Mouse (Mus musculus) midbrain, embryonic 10.5 days (tissue): ENCODE measurements around the gene Cdk8. TPM values are rescaled to one million over a fixed set of nuclear protein-coding genes. Genes with fewer than 3 reads are reported as not detected.
"Not testable (repeated sequence)": the region's sequence is repeated elsewhere in the genome, so short reads cannot be mapped to it uniquely, and the experiment has no call there.

ENCODE experiments used
- DNase-seq: peaks from one replicate; pipeline ENCODE4 v3.0.0-alpha.2; 2017; ENCODE audit warnings: low spot score
- H3K27ac ChIP-seq: fragments of 300-500 bp; sonication (generic); replicated peaks from 2 replicates; pipeline ENCODE4 v1.5.1; 2016; ENCODE audit warnings: mild to moderate bottlenecking
- H3K27me3 ChIP-seq: fragments of 300-500 bp; sonication (generic); 2 replicates; pipeline ENCODE4 v1.6.1; 2016; ENCODE audit warnings: low read depth, mild to moderate bottlenecking; ENCODE audit not compliant: poor library complexity, severe bottlenecking
- H3K36me3 ChIP-seq: fragments of 300-500 bp; sonication (generic); 2 replicates; pipeline ENCODE4 v1.6.1; 2016; ENCODE audit warnings: mild to moderate bottlenecking, moderate library complexity
- H3K4me1 ChIP-seq: fragments of 300-500 bp; sonication (generic); 2 replicates; pipeline ENCODE4 v1.6.1; 2016
- H3K4me3 ChIP-seq: fragments of 300-500 bp; sonication (generic); 2 replicates; pipeline ENCODE4 v1.5.1; 2016; ENCODE audit warnings: mild to moderate bottlenecking, moderate library complexity
- H3K9me3 ChIP-seq: fragments of 300-500 bp; sonication (generic); replicated peaks from 2 replicates; pipeline ENCODE4 v1.6.1; 2016; ENCODE audit warnings: mild to moderate bottlenecking
- WGBS: fragments of 180-500 bp; shearing (Covaris S2); methylation state at CpG from one replicate; pipeline ENCODE4 v1.1.7; 2016; 5-methylcytosine and 5-hydroxymethylcytosine counted together
- polyA plus RNA-seq: library from polyadenylated mRNA; unstranded; fragments of >200 nt; fragmentation: Nextera tagmentation; extraction: Ambion mirVana; gene quantifications from 2 replicates; pipeline ENCODE4 v1.2.1, GENCODE M21; 2016

Cdk8 gene
- 22.4 and 24.2 TPM in 2 replicates for polyA plus RNA-seq

DNA sequence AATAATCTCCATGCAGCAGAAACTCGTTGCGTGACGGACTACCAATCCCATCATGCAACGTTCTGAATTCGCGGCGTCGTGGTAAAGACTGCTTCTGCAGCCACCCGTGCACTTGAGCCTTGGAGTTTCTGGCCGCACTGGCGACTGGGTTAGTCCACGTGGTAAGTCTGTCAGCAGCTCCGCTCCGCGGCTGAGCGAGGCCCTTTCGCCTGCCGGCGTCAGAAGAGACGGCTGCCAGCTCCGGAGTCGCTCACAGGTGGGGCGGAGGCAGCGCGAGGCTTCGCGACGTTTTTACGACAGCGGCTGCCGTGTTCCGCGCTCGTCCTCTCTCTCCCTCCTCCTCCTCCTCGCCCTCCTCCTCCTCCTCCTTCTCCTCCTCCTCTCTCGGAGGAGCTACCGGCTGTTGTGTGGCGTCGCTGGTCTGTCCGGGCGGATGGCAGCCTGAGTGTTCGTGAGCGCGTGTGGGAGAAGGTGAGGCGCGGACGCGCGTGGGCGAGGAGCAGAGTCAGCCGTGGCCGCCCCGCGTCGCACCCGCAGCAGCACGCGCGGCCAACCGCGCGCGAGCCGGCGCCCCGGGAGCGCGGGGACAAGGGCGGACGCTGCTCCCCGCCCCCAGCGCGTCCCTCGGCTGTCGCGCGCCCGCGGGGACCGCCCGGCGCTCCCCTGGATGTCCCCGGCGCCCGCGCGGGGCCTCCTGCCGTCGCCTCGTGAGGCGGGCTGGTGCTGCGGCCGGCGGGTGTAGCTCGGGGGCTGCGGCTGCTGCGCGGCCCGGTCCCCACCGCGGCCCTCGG lies at the start of gene Cdk8:
TSS of gene Cdk8 (plus strand) at position 367 of the 791 bp plus-strand sequence.
- peak; percentile 96 for DNase-seq
- H3K27ac ChIP-seq, result peak within 1 kb of the TSS; percentile 97
- no peaks in the 10 kb centered on the region for H3K27me3 ChIP-seq
- whole genome bisulfite sequencing, result under 1% methylated on average over 88 of the region's 102 CpGs
- H3K9me3 ChIP-seq, result no peaks in the 10 kb centered on the region
- H3K4me1 ChIP-seq, result peaks cover 23% of the 10 kb centered on the region
- H3K36me3 ChIP-seq, result 0 out of 2 replicates have a peak, but pooled peaks cover 5% of the 10 kb centered on the region
- peak within 1 kb of the TSS; percentile 87 for H3K4me3 ChIP-seq

DNA sequence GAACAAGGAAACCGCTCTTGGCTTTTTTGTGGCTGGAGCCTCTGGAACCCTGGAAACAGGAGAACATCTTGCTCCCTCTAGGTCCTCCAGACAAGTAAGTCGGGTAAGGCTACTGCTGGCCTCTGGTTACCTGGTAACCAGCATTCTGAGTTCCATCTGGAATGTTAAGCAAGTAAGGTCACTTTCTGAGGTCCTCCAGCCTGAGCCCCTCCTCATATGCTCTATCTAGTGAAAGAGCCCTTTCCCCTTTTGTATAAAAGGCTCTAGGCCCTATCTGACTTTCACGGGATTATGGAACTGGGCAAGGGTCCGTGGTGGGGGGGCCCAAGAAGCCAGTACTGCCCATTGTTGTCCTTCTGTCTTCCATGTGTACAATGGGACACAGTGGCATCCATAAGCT lies 45.8 kb upstream of the Cdk8 start, which contains the start of gene 1700001J03Rik:
TSS of gene 1700001J03Rik (minus strand) at position 101 of the 400 bp plus-strand sequence.
- WGBS, result 81% methylated on average over 4 of the region's 4 CpGs

DNA sequence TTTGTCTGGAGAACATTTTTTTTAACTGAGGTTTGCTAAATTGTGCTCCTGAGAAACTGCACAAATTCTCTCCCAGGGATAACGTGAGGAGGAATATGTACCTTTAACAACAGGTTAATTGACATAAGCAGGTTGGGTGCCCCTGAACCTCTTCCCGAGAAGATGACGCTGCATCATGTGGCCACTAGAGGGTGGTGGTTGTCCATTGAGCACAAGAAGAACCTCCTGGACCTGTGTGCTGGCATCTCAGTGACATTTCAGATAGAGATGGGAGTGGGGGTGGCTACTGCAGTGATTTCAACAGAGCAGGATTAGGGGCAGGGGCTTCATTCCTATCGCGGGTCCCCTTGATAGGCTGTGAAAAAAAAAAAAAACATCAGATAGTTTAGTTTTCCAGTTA lies 43.6 kb upstream of the Cdk8 start:
- 40% methylated on average over 5 of the region's 5 CpGs for WGBS
- not testable (repeated sequence) for H3K4me1 ChIP-seq, H3K27ac ChIP-seq, H3K27me3 ChIP-seq, H3K36me3 ChIP-seq, H3K4me3 ChIP-seq, DNase-seq
- peaks cover 25% of the 10 kb centered on the region for H3K9me3 ChIP-seq

More for the DNA sequence above, 45.8 kb upstream of the Cdk8 start, which contains the start of gene 1700001J03Rik:
- peaks cover 30% of the 10 kb centered on the region for H3K9me3 ChIP-seq
- H3K27ac ChIP-seq, H3K27me3 ChIP-seq, H3K36me3 ChIP-seq, H3K4me1 ChIP-seq, H3K4me3 ChIP-seq, DNase-seq: not testable (repeated sequence)

DNA sequence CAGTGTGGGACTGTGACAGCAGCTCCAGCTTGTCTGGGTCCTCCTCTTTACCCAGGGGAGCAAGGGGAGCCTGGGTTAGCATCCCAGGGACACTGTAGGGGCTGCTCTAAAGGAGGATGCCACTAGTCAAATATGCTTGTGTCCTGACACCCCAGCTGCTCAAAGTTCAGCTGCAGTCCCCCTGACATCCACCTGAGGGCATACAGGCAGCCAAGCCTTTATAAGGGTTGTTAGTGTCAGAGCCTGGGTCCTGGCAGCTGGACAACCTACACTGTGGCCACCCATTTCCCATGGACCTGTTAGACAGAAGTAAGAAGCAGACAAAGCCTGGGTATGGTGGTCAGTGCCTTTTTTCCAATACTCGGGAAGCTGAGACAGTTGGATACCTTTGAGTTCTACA lies 42.9 kb upstream of the Cdk8 start:
- Histone ChIP-seq H3K36me3 (no peaks in the 10 kb centered on the region), H3K27ac (no peak overlapping the region), H3K27me3 (no peaks in the 10 kb centered on the region), H3K4me1 (no peaks in the 10 kb centered on the region), H3K4me3 (no peak overlapping the region), H3K9me3 (peaks cover 22% of the 10 kb centered on the region)
- no peak for DNase-seq
- WGBS, result 86% methylated on average over 1 of the region's 1 CpGs

DNA sequence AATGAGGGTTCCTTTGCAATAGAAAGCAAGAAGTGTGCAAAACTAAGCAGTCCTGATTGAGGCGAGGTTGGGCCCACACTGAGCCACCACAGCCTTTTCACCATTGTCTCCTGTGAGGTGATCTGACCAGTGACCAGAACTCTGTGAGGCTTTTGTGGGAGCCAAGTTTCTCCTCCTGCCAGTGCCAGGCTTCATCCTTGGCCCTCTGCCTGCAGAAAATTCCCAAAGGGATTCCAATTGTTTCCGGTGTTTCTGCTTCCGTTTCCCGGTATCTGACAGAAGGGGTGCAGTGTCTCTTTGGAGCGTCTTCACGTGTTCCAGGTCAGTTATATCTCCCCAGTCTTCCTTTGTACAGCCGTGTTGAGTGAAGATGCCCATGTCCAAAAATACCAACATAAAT lies 42.3 kb upstream of the Cdk8 start:
- peaks cover 17% of the 10 kb centered on the region for H3K9me3 ChIP-seq
- no peak overlapping the region for H3K27ac ChIP-seq
- H3K4me1 ChIP-seq, result no peaks in the 10 kb centered on the region
- no peak overlapping the region for H3K4me3 ChIP-seq
- DNase-seq, result no peak
- H3K36me3 ChIP-seq, result no peaks in the 10 kb centered on the region
- no peaks in the 10 kb centered on the region for H3K27me3 ChIP-seq
- 88% methylated on average over 7 of the region's 7 CpGs for WGBS

DNA sequence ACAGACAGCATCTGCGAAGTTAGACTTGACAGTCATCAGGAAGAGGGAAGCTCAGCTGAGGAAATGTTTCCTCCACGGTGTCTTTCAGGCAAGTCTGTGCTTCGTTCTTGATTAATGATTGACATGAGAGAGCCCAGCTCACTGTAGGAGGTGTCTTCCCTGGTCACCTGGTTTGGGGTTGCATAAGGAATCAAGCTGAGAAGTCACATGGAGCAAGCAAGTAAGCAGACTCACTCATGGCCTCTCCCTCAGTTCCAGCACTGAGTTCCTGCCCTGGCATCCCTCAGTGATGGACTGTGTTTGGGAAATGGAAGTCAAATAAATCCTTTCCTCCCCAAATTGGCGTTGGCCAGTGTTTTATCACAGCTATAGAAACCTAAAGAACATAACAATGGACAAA lies 40.9 kb upstream of the Cdk8 start:
- 67% methylated on average over 4 of the region's 4 CpGs for WGBS
- no peaks in the 10 kb centered on the region for H3K4me1 ChIP-seq

DNA sequence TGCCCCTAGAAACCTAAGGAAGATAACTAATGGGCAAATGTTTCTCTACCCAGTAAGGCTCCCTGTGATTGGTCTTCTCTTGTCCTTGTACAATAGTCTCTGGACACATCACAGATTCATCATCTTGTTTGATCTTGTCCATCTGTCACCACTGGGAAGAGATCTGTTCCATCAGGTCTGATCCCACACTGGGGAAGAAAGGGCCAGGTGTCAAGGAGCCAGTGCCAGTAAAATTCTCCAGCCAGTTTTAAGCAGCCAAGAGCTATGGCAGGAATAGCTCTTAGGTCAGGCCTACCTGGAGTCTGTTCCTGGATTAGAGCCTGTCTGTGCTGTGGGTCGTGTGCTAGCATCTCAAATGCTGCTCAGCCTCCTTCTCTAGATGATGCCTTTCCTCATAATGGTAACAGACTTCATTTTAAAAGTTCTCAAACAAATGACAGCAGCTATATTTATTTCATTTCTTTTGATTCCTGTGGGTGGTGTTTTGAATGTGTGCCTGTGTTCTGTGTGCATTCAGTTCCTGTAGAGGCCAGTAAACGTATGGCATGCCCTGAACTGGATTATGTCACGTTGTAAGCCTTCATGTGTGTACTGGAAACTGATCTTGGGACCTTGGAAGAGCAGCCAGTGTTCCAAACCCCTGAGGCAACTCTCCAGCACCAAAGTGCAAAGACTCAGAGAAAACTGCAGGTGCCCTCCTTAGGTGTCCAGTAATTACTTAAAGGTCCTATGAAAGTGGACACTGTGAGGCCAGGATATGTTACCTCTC lies 40.3 kb upstream of the Cdk8 start:
- WGBS, result 65% methylated on average over 3 of the region's 3 CpGs
- Histone ChIP-seq H3K27me3 (no peaks in the 10 kb centered on the region), H3K4me3 (no peak overlapping the region), H3K27ac (no peak overlapping the region), H3K9me3 (peaks cover 3% of the 10 kb centered on the region; the same call in 1 of the 2 replicates), H3K4me1 (no peaks in the 10 kb centered on the region), H3K36me3 (no peaks in the 10 kb centered on the region)
- DNase-seq, result no peak

More for the DNA sequence above, 40.9 kb upstream of the Cdk8 start:
- no peaks in the 10 kb centered on the region for H3K27me3 ChIP-seq
- peaks cover 7% of the 10 kb centered on the region; the same call in 1 of the 2 replicates for H3K9me3 ChIP-seq
- no peak overlapping the region for H3K4me3 ChIP-seq
- H3K27ac ChIP-seq, result no peak overlapping the region
- no peaks in the 10 kb centered on the region for H3K36me3 ChIP-seq
- DNase-seq, result no peak

DNA sequence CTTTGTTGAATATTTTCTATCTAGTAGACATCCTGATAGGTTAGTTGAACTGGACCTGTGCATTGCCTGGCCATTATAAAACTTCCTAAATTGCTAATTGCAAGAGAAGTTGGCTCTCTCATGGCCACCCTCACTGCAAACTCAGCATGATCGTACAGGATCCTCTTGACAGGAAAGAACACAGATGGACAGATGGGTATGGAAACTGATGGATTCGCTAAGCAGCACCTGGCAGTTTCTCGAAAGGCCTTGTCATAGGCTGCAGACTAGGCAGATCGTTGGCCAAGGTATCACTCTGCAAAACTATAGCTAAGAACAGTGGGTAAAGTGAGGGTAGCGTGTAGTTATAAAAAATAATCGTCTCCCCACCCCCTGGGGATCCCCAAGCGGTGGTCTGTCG lies 37.7 kb upstream of the Cdk8 start:
- Histone ChIP-seq H3K27ac (no peak overlapping the region), H3K36me3 (no peaks in the 10 kb centered on the region), H3K4me1 (no peaks in the 10 kb centered on the region), H3K27me3 (no peaks in the 10 kb centered on the region), H3K9me3 (0 out of 2 replicates have a peak, but pooled peaks cover 3% of the 10 kb centered on the region), H3K4me3 (no peak overlapping the region)
- 84% methylated on average over 8 of the region's 8 CpGs for WGBS
- no peak for DNase-seq

DNA sequence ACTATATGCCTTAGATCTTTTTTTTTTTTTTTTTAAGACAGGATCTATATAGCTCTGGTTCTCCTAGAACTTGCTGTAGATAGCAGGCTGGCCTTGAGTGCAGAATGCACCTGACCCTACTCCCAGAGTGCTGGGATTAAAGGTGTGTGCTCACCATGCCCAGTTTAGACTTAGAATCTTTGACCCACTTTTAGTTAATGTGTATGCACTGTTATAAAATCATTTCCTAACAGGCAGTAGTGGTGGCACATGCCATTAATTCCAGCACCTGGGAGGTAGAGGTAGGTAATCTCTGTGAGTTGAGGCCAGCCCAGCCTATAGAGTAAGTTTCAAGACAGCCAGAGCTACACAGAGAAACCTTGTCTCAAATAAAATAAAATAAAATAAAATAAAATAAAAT lies 32.0 kb upstream of the Cdk8 start:
- H3K4me1 ChIP-seq, result no peaks in the 10 kb centered on the region
- peaks cover 37% of the 10 kb centered on the region for H3K36me3 ChIP-seq
- H3K4me3 ChIP-seq, result no peak overlapping the region
- H3K27me3 ChIP-seq, result no peaks in the 10 kb centered on the region
- peaks cover 19% of the 10 kb centered on the region; the same call in 1 of the 2 replicates for H3K9me3 ChIP-seq
- no peak for DNase-seq
- H3K27ac ChIP-seq, result no peak overlapping the region

DNA sequence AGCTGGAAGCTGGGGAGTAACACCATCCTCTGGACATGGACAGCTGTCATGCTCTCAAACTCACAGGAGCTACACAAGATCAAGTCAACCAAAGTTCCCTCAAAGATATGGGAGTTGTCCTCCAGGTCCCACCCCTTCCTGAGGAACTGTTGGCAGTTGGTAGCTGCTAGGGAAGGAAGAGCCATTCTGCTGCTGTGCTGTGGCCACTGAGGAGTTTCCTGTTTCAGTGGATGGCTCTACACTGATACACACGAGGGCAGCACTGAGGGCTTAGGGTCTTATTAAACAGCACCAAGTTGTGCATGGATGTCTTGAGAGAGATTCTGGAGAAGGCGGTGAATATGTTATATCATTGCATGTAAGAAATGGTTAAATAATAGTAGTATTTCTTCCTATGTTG lies 31.5 kb upstream of the Cdk8 start:
- 91% methylated on average over 2 of the region's 2 CpGs for WGBS

DNA sequence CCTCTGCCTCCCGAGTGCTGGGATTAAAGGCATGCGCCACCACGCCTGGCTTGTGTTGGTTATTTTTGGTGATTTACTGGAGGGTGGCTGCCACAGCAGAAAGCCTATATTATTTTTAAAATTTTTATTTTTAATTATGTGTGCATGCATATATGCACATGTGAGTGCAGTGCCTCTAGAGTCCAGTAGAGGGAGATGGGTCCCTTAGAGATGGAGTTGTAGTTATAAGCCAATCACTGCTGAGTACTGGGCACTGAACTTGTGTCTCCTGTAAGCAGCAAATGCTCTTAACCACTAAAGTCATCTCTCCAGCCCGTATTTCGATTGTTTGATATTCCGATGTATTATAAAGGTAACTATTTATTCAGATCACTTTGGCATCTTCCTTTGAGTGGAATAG lies 30.4 kb upstream of the Cdk8 start:
- DNase-seq, result no peak
- WGBS, result 98% methylated on average over 6 of the region's 6 CpGs
- Histone ChIP-seq H3K36me3 (peaks cover 52% of the 10 kb centered on the region), H3K27ac (no peak overlapping the region), H3K27me3 (no peaks in the 10 kb centered on the region), H3K4me3 (no peak overlapping the region), H3K9me3 (peaks cover 19% of the 10 kb centered on the region; the same call in 1 of the 2 replicates), H3K4me1 (no peaks in the 10 kb centered on the region)

More for the DNA sequence above, 31.5 kb upstream of the Cdk8 start:
- Histone ChIP-seq H3K36me3 (peaks cover 42% of the 10 kb centered on the region), H3K4me3 (no peak overlapping the region), H3K27me3 (no peaks in the 10 kb centered on the region), H3K4me1 (no peaks in the 10 kb centered on the region), H3K9me3 (peaks cover 19% of the 10 kb centered on the region; the same call in 1 of the 2 replicates), H3K27ac (no peak overlapping the region)
- DNase-seq, result no peak

DNA sequence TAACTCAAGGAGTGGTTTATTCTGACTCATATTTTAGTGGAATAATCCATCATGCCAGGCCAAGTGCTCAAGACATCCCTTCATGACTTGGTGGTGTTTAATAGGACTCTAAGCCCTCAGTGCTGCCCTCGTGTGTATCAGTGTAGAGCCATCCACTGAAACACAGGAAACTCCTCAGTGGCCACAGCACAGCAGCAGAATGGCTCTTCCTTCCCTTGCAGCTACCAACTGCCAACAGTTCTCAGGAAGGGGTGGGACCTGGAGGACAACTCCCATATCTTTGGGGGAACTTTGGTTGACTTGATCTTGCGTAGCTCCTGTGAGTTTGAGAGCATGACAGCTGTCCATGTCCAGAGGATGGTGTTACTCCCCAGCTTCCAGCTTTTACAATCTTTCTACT lies 27.1 kb upstream of the Cdk8 start:
- H3K9me3 ChIP-seq, result peaks cover 19% of the 10 kb centered on the region; the same call in 1 of the 2 replicates
- no peaks in the 10 kb centered on the region for H3K27me3 ChIP-seq
- no peaks in the 10 kb centered on the region for H3K4me1 ChIP-seq
- H3K4me3 ChIP-seq, result no peak overlapping the region
- no peak overlapping the region for H3K27ac ChIP-seq
- WGBS, result 83% methylated on average over 2 of the region's 2 CpGs
- peaks cover 86% of the 10 kb centered on the region for H3K36me3 ChIP-seq
- DNase-seq, result no peak

DNA sequence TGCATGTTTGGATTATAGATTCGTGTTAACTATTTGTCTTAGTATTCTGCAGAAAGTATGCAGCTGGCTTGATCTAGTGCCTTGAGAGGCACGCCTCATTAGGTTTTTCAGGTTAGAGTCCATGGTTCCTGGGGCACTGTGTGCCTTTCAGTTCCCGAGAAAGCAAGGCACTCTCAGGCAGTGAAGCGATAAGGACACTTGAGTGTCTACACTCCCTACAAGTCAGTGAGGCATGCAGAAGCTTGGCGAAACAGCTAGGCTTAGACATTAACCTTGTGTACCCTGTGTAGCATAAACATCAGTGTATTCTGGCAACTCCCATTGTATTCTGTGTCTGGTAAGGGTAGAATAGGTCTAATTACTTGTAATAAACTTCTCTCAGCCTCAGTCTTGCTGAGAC lies 25.5 kb upstream of the Cdk8 start:
- H3K4me1 ChIP-seq, result no peaks in the 10 kb centered on the region
- no peak overlapping the region for H3K4me3 ChIP-seq
- DNase-seq, result no peak
- WGBS, result 93% methylated on average over 5 of the region's 5 CpGs
- peaks cover 96% of the 10 kb centered on the region for H3K36me3 ChIP-seq
- no peak overlapping the region for H3K27ac ChIP-seq
- no peaks in the 10 kb centered on the region for H3K27me3 ChIP-seq
- peaks cover 19% of the 10 kb centered on the region; the same call in 1 of the 2 replicates for H3K9me3 ChIP-seq
